Comparison of ENCODE assay signal across 1 mouse cellular context in genomic region chr7:45212356-45212755, GRCm38 (mm10).
TF ChIP-seq lines count a peak whose summit lies in the region.

No protein-coding gene starts in this region.

TF ChIP-seq in MEL, 35 proteins besides CTCF, POLR2A, EP300 and RAD21:
- TF ChIP-seq ZMIZ1 (IDR thresholded peaks at IDR 0.05; ENCODE audit: low read depth, low read length) = no peak
- TF ChIP-seq ZNF384 (IDR thresholded peaks at IDR 0.05; ENCODE audit: low read depth, low read length) = peak; percentile 18; the same call in 1 of the 2 replicates
